Mouse (Mus musculus) liver, embryonic 14.5 days (tissue): Measurements from ENCODE around the gene Gpr35.

ENCODE experiments used
- CTCF ChIP-seq: IDR thresholded peaks from 2 replicates; pipeline ENCODE4 v1.5.1; 2016; ENCODE audit warnings: antibody characterized with exemption, low read depth, control low read depth
- EP300 ChIP-seq: IDR thresholded peaks from 2 replicates; pipeline ENCODE4 v1.6.1; 2016; ENCODE audit warnings: antibody characterized with exemption, low read depth

GRCm38 (mm10) chr1:93010731-93011130, 60.1 kb downstream of the Gpr35 start:
- TF ChIP-seq CTCF (peak; percentile 72), EP300 (no peak)
